Mouse (Mus musculus): ENCODE measurements at regions not wholly inside any gene's neighbourhood (a gene's known extent, or its start where the extent isn't known, plus 50 kb on each side); places are given as distances from the start of the nearest gene placed in this dataset.
"Not testable (repeated sequence)": the region's sequence is repeated elsewhere in the genome, so short reads cannot be mapped to it uniquely, and the experiment has no call there.

DNA sequence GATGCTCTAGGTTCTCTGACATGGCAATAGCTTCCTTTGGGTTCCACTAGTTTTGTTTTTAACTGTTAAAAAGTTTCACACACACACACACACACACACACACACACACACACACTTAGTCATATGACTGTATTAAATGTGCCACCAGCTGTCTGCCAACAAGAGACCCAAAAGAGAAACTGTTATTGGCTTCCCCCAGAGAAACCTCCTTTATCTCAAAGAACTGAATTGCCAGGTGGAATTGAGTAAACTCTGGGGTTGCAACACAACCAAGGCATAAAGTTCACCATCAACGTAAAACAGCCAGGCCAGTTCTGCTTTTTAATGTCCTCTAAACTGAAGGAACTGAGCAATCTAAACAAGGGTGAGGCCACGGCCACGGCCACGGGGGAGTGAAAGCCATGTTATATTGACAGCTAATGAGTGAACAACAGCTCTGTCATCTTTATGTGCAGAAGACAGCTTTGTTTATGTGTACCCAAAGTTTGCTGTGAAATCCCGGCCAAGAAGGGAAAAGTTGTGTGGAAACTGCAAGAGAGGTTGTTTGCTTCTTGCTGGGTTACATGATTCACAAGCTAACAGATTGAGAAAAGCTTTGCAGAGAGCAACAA is 69.3 kb downstream of the Btg1 start:
- peak; percentile 5 for DNase-seq (ENCODE audit: extremely low read depth, low read depth, low spot score)

- no peak for DNase-seq (ENCODE audit: extremely low read depth, low read depth, low spot score)
Observed at GRCm38 (mm10) chr10:96686659-96687440, 70.0 kb downstream of the Btg1 start.

DNA sequence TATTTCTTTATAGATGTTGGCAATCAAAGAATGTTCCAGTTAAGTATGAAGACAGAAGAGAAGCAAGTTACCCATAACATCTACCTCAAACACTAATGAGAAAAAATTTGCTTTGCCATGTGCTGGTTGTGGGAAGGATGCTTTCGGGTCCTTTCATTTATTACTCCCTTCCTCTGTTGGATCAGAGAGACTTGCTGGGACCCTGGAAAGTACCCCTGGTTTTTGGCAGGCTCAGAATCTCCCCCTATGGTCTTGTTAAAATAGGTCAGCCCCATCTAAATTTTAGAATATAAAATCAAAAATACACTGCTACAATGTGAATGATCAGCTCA is 70.6 kb downstream of the Btg1 start:
- DNase-seq (ENCODE audit: extremely low read depth, low read depth, low spot score): no peak

- DNase-seq (ENCODE audit: extremely low read depth, low read depth, low spot score): no peak
Observed at GRCm38 (mm10) chr10:96689976-96690867, 73.4 kb downstream of the Btg1 start.

DNA sequence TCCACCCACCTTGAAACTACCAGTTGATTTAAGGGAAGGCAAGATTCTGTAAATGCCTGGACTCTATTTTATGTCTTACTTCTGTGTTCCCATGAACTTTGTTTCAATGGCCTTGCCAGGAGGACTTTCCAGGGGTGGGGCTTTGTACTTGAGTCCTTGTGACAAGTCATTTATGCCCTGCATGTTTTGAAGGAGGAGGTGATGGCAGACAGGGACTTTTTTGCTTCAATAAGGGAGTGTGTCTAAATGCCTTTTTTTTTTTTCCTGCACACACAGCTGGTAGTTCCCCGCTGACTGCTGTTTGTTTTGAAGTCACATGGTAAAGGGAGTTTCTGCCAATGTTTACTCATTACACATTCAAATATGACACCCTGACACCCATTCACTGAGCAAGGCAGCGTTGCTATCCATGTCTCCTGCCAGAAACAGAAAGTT is 74.1 kb downstream of the Btg1 start:
- DNase-seq (ENCODE audit: extremely low read depth, low read depth, low spot score): no peak

DNA sequence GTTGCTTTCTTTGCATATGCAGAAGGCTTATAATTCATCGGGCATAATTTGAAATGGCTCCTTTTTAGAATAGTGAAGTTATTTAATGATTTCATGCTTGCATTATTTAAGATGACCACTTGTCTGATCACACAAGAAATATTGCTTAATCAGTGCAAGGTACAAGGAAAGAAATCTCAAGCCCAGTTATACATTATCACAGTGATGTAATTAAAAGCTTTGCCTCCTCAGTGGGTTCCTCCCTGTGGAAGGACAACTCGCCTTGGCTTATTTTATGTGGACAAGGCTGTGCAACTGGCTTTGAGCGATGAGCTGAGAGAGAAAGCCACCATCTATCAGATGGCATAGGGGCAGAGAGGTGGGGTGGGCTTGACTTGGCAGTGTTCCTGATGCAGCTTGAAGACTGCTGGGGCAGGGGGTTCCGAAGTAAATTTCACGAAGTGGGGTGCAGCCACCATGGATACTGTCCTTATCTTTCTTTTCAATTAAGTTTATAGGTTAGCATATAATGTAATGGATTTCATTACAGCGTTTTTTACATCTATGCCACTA is 74.6 kb downstream of the Btg1 start:
- no peak for DNase-seq (ENCODE audit: extremely low read depth, low read depth, low spot score)

DNA sequence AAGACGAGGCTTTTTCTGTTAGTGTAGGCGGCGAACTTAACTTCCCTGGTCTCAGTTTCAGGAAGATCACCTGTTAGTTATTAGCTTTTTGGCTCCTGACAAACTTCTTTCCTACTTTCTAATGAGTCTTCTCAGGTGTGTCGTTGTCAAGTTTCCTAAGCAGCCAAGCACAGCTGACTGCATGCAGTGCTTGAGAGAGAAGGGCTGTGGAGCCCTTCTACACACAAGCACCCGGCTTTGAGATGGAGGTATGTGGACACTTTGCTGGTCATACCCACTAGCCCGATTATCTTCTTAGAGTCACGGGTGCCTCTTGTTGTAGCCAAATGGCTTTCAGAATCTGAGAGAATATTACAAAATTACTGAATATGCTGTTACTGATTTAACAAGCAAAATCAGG is 76.0 kb downstream of the Btg1 start:
- DNase-seq (ENCODE audit: extremely low read depth, low read depth, low spot score): no peak

DNA sequence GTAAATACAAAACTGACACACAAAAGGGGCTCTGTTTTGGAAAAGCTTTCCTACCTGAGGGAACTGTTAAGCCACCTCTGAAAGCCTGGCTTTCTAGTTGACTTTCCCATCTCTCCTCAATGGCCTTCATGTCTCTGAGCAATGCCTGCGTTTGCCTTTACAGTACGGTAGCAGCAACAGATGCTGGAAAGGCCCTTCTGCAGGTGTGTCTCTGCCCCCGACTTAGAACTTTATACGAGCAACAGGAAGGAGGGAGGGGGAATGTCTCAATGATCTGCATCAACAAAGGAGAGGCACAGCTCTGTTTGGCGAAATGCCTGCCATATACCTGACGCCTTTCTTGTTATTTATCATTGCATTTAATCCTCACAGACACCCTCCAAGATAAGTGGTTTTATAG is 77.0 kb downstream of the Btg1 start:
- no peak for DNase-seq (ENCODE audit: extremely low read depth, low read depth, low spot score)

GRCm38 (mm10) chr10:96696571-96696970 is 79.8 kb downstream of the Btg1 start:
- DNase-seq (ENCODE audit: extremely low read depth, low read depth, low spot score): no peak

- DNase-seq (ENCODE audit: extremely low read depth, low read depth, low spot score): no peak
Observed at GRCm38 (mm10) chr10:96697781-96698180, 81.0 kb downstream of the Btg1 start.

DNA sequence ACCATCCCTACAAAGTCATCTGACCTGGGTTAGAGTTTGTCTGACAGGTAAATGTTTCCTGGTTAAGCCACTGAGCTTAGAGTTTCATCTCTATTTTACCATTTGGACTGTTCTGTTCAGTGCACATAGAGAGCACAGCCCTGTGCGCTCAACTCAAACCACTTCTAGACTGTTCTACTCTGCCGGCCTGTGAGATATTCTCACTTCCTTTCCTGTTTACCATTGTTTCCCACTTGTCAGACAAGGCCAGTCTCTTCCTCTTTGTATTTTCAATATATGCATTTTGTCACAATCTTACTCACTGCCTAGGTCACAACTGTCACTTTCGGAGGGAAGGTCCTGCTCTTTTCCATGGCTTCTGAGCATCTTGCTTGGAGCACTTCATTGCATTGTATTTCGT is 89.8 kb downstream of the Btg1 start:
- no peak for DNase-seq (ENCODE audit: extremely low read depth, low read depth, low spot score)

GRCm38 (mm10) chr10:96708471-96708870 is 91.7 kb downstream of the Btg1 start:
- DNase-seq (ENCODE audit: extremely low read depth, low read depth, low spot score): no peak

DNA sequence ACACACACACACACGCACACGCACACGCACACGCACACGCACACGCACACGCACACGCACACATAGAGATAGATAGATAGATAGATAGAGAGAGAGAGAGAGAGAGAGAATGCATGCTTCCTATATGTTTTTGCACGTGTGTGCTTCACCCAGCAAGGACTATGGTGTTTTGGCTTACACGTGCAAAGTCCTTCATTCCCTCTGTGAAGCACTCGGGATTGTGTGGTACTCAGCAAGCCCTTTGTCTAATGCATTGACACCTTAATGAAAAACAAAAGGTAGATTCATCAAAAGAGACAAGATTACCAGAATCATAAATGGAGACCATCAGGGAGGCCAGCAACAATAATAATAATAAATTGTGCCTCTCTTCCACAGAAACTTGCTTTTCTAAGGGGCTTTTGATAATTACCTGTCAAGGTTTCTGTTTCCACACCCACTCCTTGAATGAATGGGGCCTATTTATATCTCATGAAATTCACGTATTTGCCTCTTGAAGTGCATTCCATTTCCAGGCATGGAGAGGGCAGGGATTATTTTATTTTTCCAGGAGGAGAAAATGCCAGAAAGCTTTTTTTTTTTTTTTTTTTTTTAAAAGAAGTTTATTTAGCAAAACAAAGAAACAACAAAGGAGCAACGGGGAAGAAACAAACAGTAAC is 93.0 kb downstream of the Btg1 start:
- no peak for DNase-seq (ENCODE audit: extremely low read depth, low read depth, low spot score)

DNA sequence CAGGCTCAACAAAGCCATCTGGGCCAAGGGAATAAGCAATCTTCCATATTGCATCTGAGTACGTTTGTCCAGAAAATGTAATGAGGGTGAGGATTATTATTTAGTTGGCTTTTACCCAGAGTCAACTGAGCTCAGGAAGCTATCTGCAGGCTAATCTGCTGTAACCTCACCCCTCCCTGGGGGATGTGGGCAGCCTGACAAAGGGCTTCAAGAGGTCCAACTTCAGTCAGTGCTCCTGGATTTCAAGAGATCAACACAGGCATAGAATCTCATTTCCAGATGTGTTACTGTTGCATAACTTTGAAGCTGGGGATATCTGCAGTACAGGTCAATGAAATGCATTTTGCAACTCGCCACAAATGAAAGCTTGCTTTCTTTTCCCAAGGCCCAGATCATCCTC is 95.2 kb downstream of the Btg1 start:
- peak; percentile 50 for DNase-seq (ENCODE audit: extremely low read depth, low read depth, low spot score)

- no peak for DNase-seq (ENCODE audit: extremely low read depth, low read depth, low spot score)
Observed at GRCm38 (mm10) chr10:96714702-96715101, 97.9 kb downstream of the Btg1 start.

GRCm38 (mm10) chr10:96717281-96717680 is 100.5 kb downstream of the Btg1 start:
- no peak for DNase-seq (ENCODE audit: extremely low read depth, low read depth, low spot score)

DNA sequence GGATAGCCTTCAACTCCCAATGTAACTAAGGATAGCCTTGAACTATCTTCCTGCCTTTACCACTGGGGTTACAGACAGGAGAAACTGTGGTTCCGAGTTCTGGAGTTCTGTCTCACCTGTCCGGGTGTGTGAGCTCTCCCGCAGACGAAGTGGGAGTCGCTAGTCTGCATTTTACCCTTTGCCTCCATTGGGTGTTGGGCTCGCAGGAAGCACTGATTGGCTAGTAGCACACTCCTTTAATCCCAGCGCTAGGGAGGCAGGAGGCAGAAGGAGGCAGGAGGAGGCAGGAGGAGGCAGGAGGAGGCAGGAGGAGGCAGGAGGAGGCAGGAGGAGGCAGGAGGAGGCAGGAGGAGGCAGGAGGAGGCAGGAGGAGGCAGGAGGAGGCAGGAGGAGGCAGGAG is 101.9 kb downstream of the Btg1 start:
- DNase-seq (ENCODE audit: extremely low read depth, low read depth, low spot score): not testable (repeated sequence)

- no peak for DNase-seq (ENCODE audit: extremely low read depth, low read depth, low spot score)
Observed at GRCm38 (mm10) chr10:96720281-96720711, 103.5 kb downstream of the Btg1 start.

GRCm38 (mm10) chr10:96720956-96721688 is 104.3 kb downstream of the Btg1 start:
- DNase-seq (ENCODE audit: extremely low read depth, low read depth, low spot score): no peak

DNA sequence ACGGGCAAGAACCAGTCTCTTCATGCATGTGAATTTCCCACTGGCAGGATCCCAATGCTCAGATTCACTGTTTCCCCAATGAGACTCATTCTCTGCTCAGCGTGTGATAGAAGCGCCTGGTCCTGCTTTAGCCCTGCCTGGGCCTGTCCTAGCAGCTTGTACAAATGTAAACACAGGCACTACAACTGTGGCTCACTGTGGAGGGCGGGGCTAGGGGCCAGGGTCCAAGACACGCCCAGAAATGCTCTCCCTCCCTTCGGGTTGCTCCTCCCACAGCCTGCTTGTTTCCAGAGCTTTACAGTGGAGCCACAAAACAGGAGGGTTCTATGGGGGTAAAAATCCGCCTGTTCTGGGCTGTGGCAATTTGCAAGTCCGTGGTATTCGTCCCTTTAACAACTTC is 105.7 kb downstream of the Btg1 start:
- peak; percentile 54 for DNase-seq (ENCODE audit: extremely low read depth, low read depth, low spot score)
